In genomic region chr13:37147790-37148189, GRCm38 (mm10) we compare ENCODE assay signal across 16 mouse cellular contexts.
"Had no signal": no experiment of that assay in that cellular context is flagged by ENCODE, and none has a peak within 500 bp of the region (broad histone marks: within the 10 kb centered on the region; RNA-seq: fewer than 3 reads in every experiment).

No protein-coding gene starts in this region.

- H3K9ac ChIP-seq: limb, embryonic 15.5 days; liver, embryonic 12.5 days; lung, embryonic 14.5 days; midbrain, embryonic 15.5 days; neural tube, embryonic 12.5 days had no signal

- H3K27ac ChIP-seq: kidney, postnatal 0 days; limb, embryonic 15.5 days; liver, embryonic 12.5 days; midbrain, embryonic 15.5 days; neural tube, embryonic 12.5 days had no signal

- ATAC-seq: liver, embryonic 12.5 days; midbrain, embryonic 15.5 days had no signal

- DNase-seq: kidney, adult 11 months; kidney, adult 9 months; kidney, postnatal 36 days; layer of hippocampus, adult 9-11 months; layer of hippocampus, postnatal 36 days; lung, embryonic 14.5 days; lung, postnatal 10 days; lung, postnatal 4 days; retina, postnatal 1 day; spleen, adult 18-20 months; thymus, adult 18-20 months had no signal

- H3K36me3 ChIP-seq: limb, embryonic 15.5 days; liver, embryonic 12.5 days; midbrain, embryonic 15.5 days; neural tube, embryonic 12.5 days had no signal

- H3K4me1 ChIP-seq: limb, embryonic 15.5 days; liver, embryonic 12.5 days had no signal

- H3K27me3 ChIP-seq: limb, embryonic 15.5 days; liver, embryonic 12.5 days; midbrain, embryonic 15.5 days; neural tube, embryonic 12.5 days had no signal

- H3K4me2 ChIP-seq: limb, embryonic 15.5 days; liver, embryonic 12.5 days; lung, embryonic 14.5 days; midbrain, embryonic 15.5 days; neural tube, embryonic 12.5 days had no signal

- H3K9me3 ChIP-seq: limb, embryonic 15.5 days; liver, embryonic 12.5 days; midbrain, embryonic 15.5 days; neural tube, embryonic 12.5 days had no signal

- H3K4me3 ChIP-seq: limb, embryonic 15.5 days; liver, embryonic 12.5 days; midbrain, embryonic 15.5 days; neural tube, embryonic 12.5 days had no signal
